21 mouse cellular contexts compared by ENCODE assay signal in genomic region chr9:64085976-64086375, GRCm38 (mm10). TPM values are rescaled to one million over a fixed set of nuclear protein-coding genes. Genes with fewer than 3 reads are reported as not detected.
A peak's percentile ranks its signal among the peaks of the same experiment; 100 is the strongest.
DNase-seq lines count a peak whose midpoint lies in the region; ATAC-seq lines count a peak whose summit lies in the region.
"Had no signal": no experiment of that assay in that cellular context is flagged by ENCODE, and none has a peak within 500 bp of the region (broad histone marks: within the 10 kb centered on the region; RNA-seq: fewer than 3 reads in every experiment).

No protein-coding gene starts in this region.

- peak overlapping the region; percentile 33 for H3K4me2 ChIP-seq in heart, embryonic 11.5 days
- H3K4me2 ChIP-seq in liver, embryonic 11.5 days: peak overlapping the region; percentile 83

- no peaks in the 10 kb centered on the region for H3K27me3 ChIP-seq in heart, embryonic 11.5 days (ENCODE audit: control insufficient read depth, insufficient read depth, low read length)
- H3K27me3 ChIP-seq in liver, embryonic 11.5 days (replicated peaks; ENCODE audit: control insufficient read depth, insufficient read depth, low read length): no peaks in the 10 kb centered on the region
- H3K27me3 ChIP-seq: forebrain, embryonic 15.5 days had no signal

- 0 out of 2 replicates have a peak, but pooled peaks have one; percentile 36 for ATAC-seq in heart, embryonic 11.5 days (replicated peaks; ENCODE audit: insufficient number of reproducible peaks, low FRiP score, low TSS enrichment)
- ATAC-seq in liver, embryonic 11.5 days (replicated peaks; ENCODE audit: low FRiP score): no peak
- ATAC-seq: forebrain, embryonic 15.5 days; midbrain, embryonic 16.5 days had no signal

- H3K4me1 ChIP-seq in heart, embryonic 11.5 days (ENCODE audit: control insufficient read depth, insufficient read depth, low read length): peaks cover 46% of the 10 kb centered on the region
- H3K4me1 ChIP-seq in liver, embryonic 11.5 days (replicated peaks; ENCODE audit: control insufficient read depth, insufficient read depth, low read length): peaks cover 43% of the 10 kb centered on the region

- intact Hi-C loops in heart, postnatal 36 days (cut with DNase I): no loop called here

- DNase-seq in heart, postnatal 36 days: no peak
- peak; percentile 25 for DNase-seq in thymus, postnatal 14 days
- DNase-seq in thymus, postnatal 0 days (ENCODE audit: low spot score): no peak
- DNase-seq in liver, embryonic 11.5 days (ENCODE audit: low spot score): no peak
- no peak for DNase-seq in kidney, adult 11 months
- no peak for DNase-seq in frontal cortex, postnatal 25 days (ENCODE audit: low spot score in 2 of 2)
- no peak for DNase-seq in layer of hippocampus, postnatal 36 days
- DNase-seq: adrenal gland, postnatal 36 days; cerebellum, adult 18-20 months; gastrocnemius, postnatal 14 days; kidney, adult 8-10 months; lung, postnatal 10 days; thymus, adult 18-20 months had no signal

- no peaks in the 10 kb centered on the region for H3K36me3 ChIP-seq in heart, embryonic 11.5 days (ENCODE audit: control insufficient read depth, insufficient read depth, low read length)
- H3K36me3 ChIP-seq in liver, embryonic 11.5 days (ENCODE audit: control insufficient read depth, insufficient read depth, low read length): no peaks in the 10 kb centered on the region
- H3K36me3 ChIP-seq: forebrain, embryonic 15.5 days; G1E had no signal

- no peaks in the 10 kb centered on the region for H3K9me3 ChIP-seq in heart, embryonic 11.5 days (replicated peaks; ENCODE audit: control insufficient read depth, low read length)
- H3K9me3 ChIP-seq in liver, embryonic 11.5 days (ENCODE audit: control insufficient read depth, low read length): no peaks in the 10 kb centered on the region
- H3K9me3 ChIP-seq: forebrain, embryonic 15.5 days; G1E had no signal

- H3K4me3 ChIP-seq in heart, embryonic 11.5 days (ENCODE audit: low read depth, low read length): no peak overlapping the region
- no peak overlapping the region for H3K4me3 ChIP-seq in liver, embryonic 11.5 days (ENCODE audit: low read depth, low read length)

- H3K27ac ChIP-seq in heart, embryonic 11.5 days (ENCODE audit: low read depth, low read length): peak overlapping the region; percentile 98
- H3K27ac ChIP-seq in liver, embryonic 11.5 days (ENCODE audit: low read depth, low read length): peak overlapping the region; percentile 49; the same call in 1 of the 2 replicates
- H3K27ac ChIP-seq: forebrain, embryonic 15.5 days had no signal

- WGBS in heart, embryonic 11.5 days (ENCODE audit: insufficient replicate concordance): 34% methylated on average over 2 of the region's 2 CpGs
- WGBS in liver, embryonic 11.5 days: 73% methylated on average over 2 of the region's 2 CpGs

- peak overlapping the region; percentile 31 for H3K9ac ChIP-seq in heart, embryonic 11.5 days (ENCODE audit: low read depth, low read length)
- 0 out of 2 replicates have a peak overlapping the region, but pooled peaks have one; percentile 30 for H3K9ac ChIP-seq in liver, embryonic 11.5 days (ENCODE audit: low read depth, low read length)
- H3K9ac ChIP-seq: forebrain, embryonic 15.5 days had no signal

RNA-seq across cellular contexts. Expression of gene Lctl, which starts 31.0 kb away (rescaled TPM):
- polyA plus RNA-seq in heart, embryonic 11.5 days (2014; fragmentation: Nextera tagmentation; extraction: Ambion mirVana): not detected in 2 replicates
- total RNA-seq in heart, postnatal 36 days (2021): not detected
- 0.23 TPM in 1 of 2 replicates, not detected in the other for polyA plus RNA-seq in thymus, postnatal 0 days (2015; fragmentation: Nextera tagmentation; extraction: Ambion mirVana)
- polyA plus RNA-seq in liver, embryonic 11.5 days (2014; fragmentation: Nextera tagmentation; extraction: Ambion mirVana): not detected in 2 replicates
- total RNA-seq in layer of hippocampus, postnatal 36 days (2021): not detected
- total RNA-seq: G1E; layer of hippocampus, adult 18-20 months had no signal
- polyA plus RNA-seq: forebrain, embryonic 15.5 days; G1E; hindbrain, embryonic 11.5 days; midbrain, embryonic 16.5 days; neural tube, embryonic 14.5 days; spleen, adult 2 months had no signal
